Mouse (Mus musculus) CH12.LX (cell line): ENCODE data around the gene Ckap4. TPM values are rescaled to one million over a fixed set of nuclear protein-coding genes. Genes with fewer than 3 reads are reported as not detected.

Source experiments
- DNase-seq: peaks from one replicate; pipeline ENCODE4 v3.0.0-alpha.2; 2013; ENCODE audit errors: extremely low read depth
- H3K27ac ChIP-seq: 2 replicates; pipeline ENCODE4 v1.5.1; 2012; ENCODE audit warnings: low read depth, mild to moderate bottlenecking, control low read depth, moderate library complexity; ENCODE audit not compliant: insufficient read depth
- H3K27me3 ChIP-seq: replicated peaks from 2 replicates; pipeline ENCODE3; 2012; ENCODE audit warnings: inconsistent platforms
- H3K36me3 ChIP-seq, 2 experiments: replicated peaks in 1 of 2; 2 replicates each; pipeline versions ENCODE3 to v1.6.1; 2012; ENCODE audit warnings: inconsistent platforms in 1 of 2, low read length in 1 of 2, mild to moderate bottlenecking in 1 of 2, mixed read lengths in 1 of 2, moderate library complexity in 1 of 2; ENCODE audit not compliant: control insufficient read depth in 1 of 2, insufficient read depth in 1 of 2
- H3K4me1 ChIP-seq, 2 experiments: 2 replicates each; pipeline ENCODE4 v1.6.1; 2012; ENCODE audit warnings: inconsistent platforms in 1 of 2, moderate library complexity in 1 of 2; ENCODE audit not compliant: insufficient read depth in 2 of 2, control insufficient read depth in 1 of 2
- H3K4me2 ChIP-seq: 2 replicates; pipeline ENCODE4 v1.6.1; 2012; ENCODE audit warnings: low read depth, mild to moderate bottlenecking, control low read depth; ENCODE audit not compliant: poor library complexity, insufficient read depth, severe bottlenecking
- H3K4me3 ChIP-seq, 3 experiments: fragments of 150-350 bp in 1 of 3; sonication (generic) in 1 of 3; replicated peaks in 1 of 3; 2 replicates each; pipeline versions ENCODE3 to v1.5.1; 2011 to 2012; ENCODE audit warnings: low read depth in 2 of 3, low read length in 2 of 3, mild to moderate bottlenecking in 2 of 3, moderate library complexity in 2 of 3, control low read depth in 1 of 3, improper control_type of control experiment in 1 of 3, inconsistent platforms in 1 of 3, mixed read lengths in 1 of 3; ENCODE audit not compliant: poor library complexity in 1 of 3
- H3K79me2 ChIP-seq: replicated peaks from 2 replicates; pipeline ENCODE4 v1.6.1; 2012; ENCODE audit warnings: mild to moderate bottlenecking, moderate library complexity; ENCODE audit not compliant: control insufficient read depth, poor library complexity, insufficient read depth, severe bottlenecking; ENCODE audit errors: extremely low read depth
- H3K9ac ChIP-seq: 2 replicates; pipeline ENCODE4 v1.6.1; 2012; ENCODE audit warnings: low read depth, mild to moderate bottlenecking, control low read depth, moderate library complexity; ENCODE audit not compliant: insufficient read depth
- H3K9me3 ChIP-seq: replicated peaks from 2 replicates; pipeline ENCODE3; 2012; ENCODE audit warnings: low read length, inconsistent platforms, mixed read lengths
- BHLHE40 ChIP-seq: IDR thresholded peaks from 2 replicates; pipeline ENCODE4 v1.6.1; 2011; ENCODE audit warnings: mild to moderate bottlenecking, low read depth, low read length, improper control_type of control experiment
- CHD1 ChIP-seq: IDR thresholded peaks from 2 replicates; pipeline ENCODE4 v1.6.1; 2012; ENCODE audit warnings: low read depth, low read length, improper control_type of control experiment, inconsistent platforms
- CHD2 ChIP-seq: IDR thresholded peaks from 2 replicates; pipeline ENCODE4 v1.6.1; 2011; ENCODE audit warnings: low read length, improper control_type of control experiment
- CTCF ChIP-seq, 2 experiments: IDR thresholded peaks in 1 of 2; conservative IDR thresholded peaks in 1 of 2; 2 replicates each; pipeline ENCODE4 v1.5.1; 2011 to 2012; ENCODE audit warnings: low read depth in 2 of 2, low read length in 2 of 2, improper control_type of control experiment in 1 of 2, inconsistent platforms in 1 of 2, mild to moderate bottlenecking in 1 of 2, moderate library complexity in 1 of 2
- E2F4 ChIP-seq: IDR thresholded peaks from 2 replicates; pipeline ENCODE4 v1.6.1; 2011; ENCODE audit warnings: low read depth, low read length, improper control_type of control experiment; ENCODE audit not compliant: insufficient replicate concordance
- ELF1 ChIP-seq: IDR thresholded peaks from 2 replicates; pipeline ENCODE4 v1.6.1; 2014; ENCODE audit warnings: low read depth, mild to moderate bottlenecking, inconsistent platforms, low read length, improper control_type of control experiment
- EP300 ChIP-seq: IDR thresholded peaks from 2 replicates; pipeline ENCODE4 v1.6.1; 2011; ENCODE audit warnings: low read length, improper control_type of control experiment
- ETS1 ChIP-seq: conservative IDR thresholded peaks from 2 replicates; pipeline ENCODE4 v1.6.1; 2012; ENCODE audit warnings: low read depth, mild to moderate bottlenecking, inconsistent platforms, low read length, improper control_type of control experiment, moderate library complexity
- GABPA ChIP-seq: IDR thresholded peaks from 2 replicates; pipeline ENCODE4 v1.6.1; 2012; ENCODE audit warnings: low read depth, low read length, improper control_type of control experiment, inconsistent platforms; ENCODE audit not compliant: insufficient replicate concordance
- HCFC1 ChIP-seq: IDR thresholded peaks from 2 replicates; pipeline ENCODE4 v1.6.1; 2012; ENCODE audit warnings: low read depth, mild to moderate bottlenecking, inconsistent platforms, low read length, improper control_type of control experiment
- IRF4 ChIP-seq: IDR thresholded peaks from 2 replicates; pipeline ENCODE4 v1.6.1; 2014; ENCODE audit warnings: low read depth, mild to moderate bottlenecking, inconsistent platforms, low read length, improper control_type of control experiment
- JUN ChIP-seq: IDR thresholded peaks from 2 replicates; pipeline ENCODE4 v1.6.1; 2011; ENCODE audit warnings: low read depth, mild to moderate bottlenecking, low read length, improper control_type of control experiment, moderate library complexity; ENCODE audit not compliant: insufficient read depth
- JUND ChIP-seq: conservative IDR thresholded peaks from 2 replicates; pipeline ENCODE4 v1.6.1; 2011; ENCODE audit warnings: low read depth, low read length, improper control_type of control experiment
- KAT2A ChIP-seq: IDR thresholded peaks from 2 replicates; pipeline ENCODE4 v1.6.1; 2012; ENCODE audit warnings: low read length, improper control_type of control experiment, inconsistent platforms; ENCODE audit not compliant: insufficient replicate concordance
- MAFK ChIP-seq: IDR thresholded peaks from 2 replicates; pipeline ENCODE4 v1.6.1; 2011; ENCODE audit warnings: low read length, improper control_type of control experiment; ENCODE audit not compliant: insufficient replicate concordance
- MAX ChIP-seq: IDR thresholded peaks from 2 replicates; pipeline ENCODE4 v1.6.1; 2011; ENCODE audit warnings: low read length, improper control_type of control experiment
- MAZ ChIP-seq: IDR thresholded peaks from 2 replicates; pipeline ENCODE4 v1.6.1; 2012; ENCODE audit warnings: low read depth, mild to moderate bottlenecking, inconsistent platforms, low read length, improper control_type of control experiment, moderate library complexity
- MEF2A ChIP-seq: IDR thresholded peaks from 2 replicates; pipeline ENCODE4 v1.6.1; 2014; ENCODE audit warnings: low read depth, mild to moderate bottlenecking, inconsistent platforms, low read length, improper control_type of control experiment, borderline replicate concordance
- MXI1 ChIP-seq: IDR thresholded peaks from 2 replicates; pipeline ENCODE4 v1.6.1; 2011; ENCODE audit warnings: mild to moderate bottlenecking, low read depth, low read length, improper control_type of control experiment
- MYC ChIP-seq: IDR thresholded peaks from 2 replicates; pipeline ENCODE4 v1.6.1; 2011; ENCODE audit warnings: low read depth, mild to moderate bottlenecking, improper control_type of control experiment, low read length
- NELFE ChIP-seq: IDR thresholded peaks from 2 replicates; pipeline ENCODE4 v1.6.1; 2011; ENCODE audit warnings: low read depth, low read length, improper control_type of control experiment
- NRF1 ChIP-seq: IDR thresholded peaks from 2 replicates; pipeline ENCODE4 v1.6.1; 2014; ENCODE audit warnings: low read depth, mild to moderate bottlenecking, inconsistent platforms, low read length, improper control_type of control experiment, moderate library complexity
- PAX5 ChIP-seq: IDR thresholded peaks from 2 replicates; pipeline ENCODE4 v1.6.1; 2012; ENCODE audit warnings: low read length, inconsistent platforms, mixed read lengths
- POLR2A ChIP-seq: IDR thresholded peaks from 2 replicates; pipeline ENCODE4 v1.6.1; 2011; ENCODE audit warnings: low read depth, mild to moderate bottlenecking, improper control_type of control experiment, low read length
- POLR2AphosphoS2 ChIP-seq: IDR thresholded peaks from 2 replicates; pipeline ENCODE4 v1.6.1; 2011; ENCODE audit warnings: low read depth, low read length, improper control_type of control experiment
- RAD21 ChIP-seq: IDR thresholded peaks from 2 replicates; pipeline ENCODE4 v1.6.1; 2011; ENCODE audit warnings: low read depth, mild to moderate bottlenecking, low read length, improper control_type of control experiment, moderate library complexity
- RCOR1 ChIP-seq: conservative IDR thresholded peaks from 2 replicates; pipeline ENCODE4 v1.6.1; 2012; ENCODE audit warnings: low read depth, mild to moderate bottlenecking, inconsistent platforms, low read length, improper control_type of control experiment
- SIN3A ChIP-seq: IDR thresholded peaks from 2 replicates; pipeline ENCODE4 v1.6.1; 2012; ENCODE audit warnings: low read length, improper control_type of control experiment, inconsistent platforms
- SMC3 ChIP-seq: IDR thresholded peaks from 2 replicates; pipeline ENCODE4 v1.6.1; 2011; ENCODE audit warnings: low read depth, low read length, improper control_type of control experiment
- TBP ChIP-seq: conservative IDR thresholded peaks from 2 replicates; pipeline ENCODE4 v1.6.1; 2011; ENCODE audit warnings: low read depth, low read length, improper control_type of control experiment
- TCF12 ChIP-seq: IDR thresholded peaks from 2 replicates; pipeline ENCODE4 v1.6.1; 2014; ENCODE audit warnings: low read depth, mild to moderate bottlenecking, inconsistent platforms, low read length, improper control_type of control experiment
- UBTF ChIP-seq: IDR thresholded peaks from 2 replicates; pipeline ENCODE4 v1.6.1; 2012; ENCODE audit warnings: low read depth, mild to moderate bottlenecking, inconsistent platforms, low read length, improper control_type of control experiment, moderate library complexity
- USF1 ChIP-seq: IDR thresholded peaks from 2 replicates; pipeline ENCODE4 v1.6.1; 2014; ENCODE audit warnings: low read depth, mild to moderate bottlenecking, inconsistent platforms, low read length, improper control_type of control experiment
- USF2 ChIP-seq: conservative IDR thresholded peaks from 2 replicates; pipeline ENCODE4 v1.6.1; 2011; ENCODE audit warnings: low read depth, low read length, improper control_type of control experiment
- ZC3H11A ChIP-seq: IDR thresholded peaks from 2 replicates; pipeline ENCODE4 v1.6.1; 2012; ENCODE audit warnings: low read depth, mild to moderate bottlenecking, inconsistent platforms, low read length, improper control_type of control experiment
- ZKSCAN1 ChIP-seq: IDR thresholded peaks from 2 replicates; pipeline ENCODE4 v1.6.1; 2012; ENCODE audit warnings: low read depth, inconsistent platforms, low read length, improper control_type of control experiment, borderline replicate concordance
- ZMIZ1 ChIP-seq: IDR thresholded peaks from 2 replicates; pipeline ENCODE4 v1.6.1; 2012; ENCODE audit warnings: low read depth, mild to moderate bottlenecking, inconsistent platforms, low read length, improper control_type of control experiment
- ZNF384 ChIP-seq: IDR thresholded peaks from 2 replicates; pipeline ENCODE4 v1.6.1; 2012; ENCODE audit warnings: low read depth, low read length, improper control_type of control experiment, inconsistent platforms
- dilution Hi-C: fragments of 300-500 bp; cut with MboI; formaldehyde crosslinking; loops from 2 replicates; pipeline ENCODE4 v1.14.3; 2020; ENCODE audit warnings: low sequenced_read_pairs; ENCODE audit not compliant: extremely low pct_unique_long_range_greater_than_20kb, extremely low pct_ligation_motif_present
- in situ Hi-C: fragments of 300-500 bp; cut with MboI; formaldehyde crosslinking; loops from 3 replicates; pipeline ENCODE4 v1.14.3; 2019; ENCODE audit warnings: low sequenced_read_pairs, low pct_ligation_motif_present, low pct_unique_long_range_greater_than_20kb, mixed read lengths
- polyA plus RNA-seq: library from polyadenylated mRNA; unstranded; fragments of >175 nt; gene quantifications from 2 replicates; pipeline ENCODE4 v1.2.1, GENCODE M21; 2012; ENCODE audit warnings: low read depth; ENCODE audit not compliant: insufficient read length
- total RNA-seq, 2 experiments: library from RNA; depleted of rRNA; stranded (reverse); fragments of 300-350 nt in 1 of 2; fragments of >200 nt in 1 of 2; gene quantifications; 2 replicates each; pipeline ENCODE4 v1.2.3; 2012 to 2014

Gene Ckap4
- total and polyA plus RNA-seq, 3 experiments = 24.4 to 71.2 (median 35.0) TPM

DNA sequence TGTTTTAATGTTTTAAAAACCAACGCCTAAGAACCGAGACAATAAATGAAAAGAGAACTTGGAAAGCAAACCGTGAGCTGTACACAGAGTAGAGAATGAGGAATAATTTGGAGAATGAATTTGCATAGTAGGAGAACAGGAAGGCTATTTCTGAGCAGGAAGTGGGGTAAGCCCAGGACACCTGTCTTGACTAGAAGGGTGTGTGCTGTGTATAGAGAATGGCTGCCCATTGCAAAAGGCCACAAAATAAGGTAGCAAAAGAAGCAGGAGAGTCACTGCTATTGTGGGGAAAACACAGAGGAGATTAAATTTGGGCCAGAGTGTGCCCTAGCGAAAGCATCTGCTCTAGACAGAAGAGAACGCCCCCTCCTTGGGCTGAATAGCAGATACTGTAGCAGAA lies 1.6 kb upstream of the Ckap4 start:
- Histone ChIP-seq H3K36me3 (peaks cover 0 to 14% of the 10 kb centered on the region in 2 experiments), H3K27ac (peak overlapping the region; percentile 9; the same call in 1 of the 2 replicates), H3K9ac (no peak overlapping the region), H3K4me1 (peaks cover 28 to 74% of the 10 kb centered on the region in 2 experiments), H3K4me3 (no peak overlapping the region), H3K4me2 (peak overlapping the region; percentile 56), H3K79me2 (peaks cover 12% of the 10 kb centered on the region), H3K27me3 (no peaks in the 10 kb centered on the region), H3K9me3 (no peaks in the 10 kb centered on the region)
- TF ChIP-seq E2F4 (no peak), IRF4 (peak; percentile 65), ZKSCAN1 (no peak), ZC3H11A (no peak), GABPA (no peak), KAT2A (no peak), POLR2A (peak; percentile 40), RCOR1 (no peak), MEF2A (peak; percentile 91), ELF1 (peak; percentile 74), MXI1 (no peak; the same call in 1 of the 2 replicates), TBP (peak; percentile 70; the same call in 1 of the 2 replicates), BHLHE40 (peak; percentile 62), SMC3 (no peak), CHD1 (peak; percentile 69; the same call in 1 of the 2 replicates), JUN (peak; percentile 19; the same call in 1 of the 2 replicates), EP300 (peak; percentile 86), JUND (peak; percentile 44; the same call in 1 of the 2 replicates), PAX5 (no peak), ETS1 (peak; percentile 67), UBTF (no peak), TCF12 (peak; percentile 76), CHD2 (peak; percentile 44; the same call in 1 of the 2 replicates), MYC (0 out of 2 replicates have a peak, but pooled peaks have one; percentile 48), MAX (no peak), USF1 (no peak), NRF1 (no peak), HCFC1 (peak; percentile 49; the same call in 1 of the 2 replicates), ZMIZ1 (no peak), MAFK (no peak), MAZ (0 out of 2 replicates have a peak, but pooled peaks have one; percentile 45), POLR2AphosphoS2 (no peak), NELFE (no peak), RAD21 (no peak; the same call in 1 of the 2 replicates), ZNF384 (no peak), USF2 (no peak), SIN3A (0 out of 2 replicates have a peak, but pooled peaks have one; percentile 21), CTCF (conservative IDR thresholded peaks at IDR 0.05 in 1 of 2, IDR thresholded peaks at IDR 0.05 in 1 of 2; ENCODE audit: low read depth in 2 of 2, low read length in 2 of 2) (no peak)
- dilution Hi-C loops (no loop called here), in situ Hi-C loops (no loop called here)
- no peak for DNase-seq
